Mouse (Mus musculus): ENCODE results near the gene Fam184a.

- no peak for TF ChIP-seq CTCF (IDR thresholded peaks at IDR 0.05; ENCODE audit: insufficient read depth, low read depth, low read length)
- no peak for TF ChIP-seq POLR2A (IDR thresholded peaks at IDR 0.05; ENCODE audit: insufficient read depth, low read depth, low read length)
These were observed 137.0 kb downstream of the Fam184a start for GRCm38 (mm10) chr10:53613955-53614354.

All from olfactory bulb, adult 2 months (tissue).